Mouse (Mus musculus): ENCODE measurements at regions not wholly inside any gene's neighbourhood (a gene's known extent, or its start where the extent isn't known, plus 50 kb on each side); places are given as distances from the start of the nearest gene placed in this dataset.

- DNase-seq (ENCODE audit: low spot score), result no peak
These were observed 208.7 kb upstream of the Rreb1 start for GRCm38 (mm10) chr13:37569486-37569885.

- no peak for DNase-seq (ENCODE audit: low spot score)
These were observed 205.2 kb upstream of the Rreb1 start for GRCm38 (mm10) chr13:37572983-37573382.

GRCm38 (mm10) chr13:37579231-37579630, 199.0 kb upstream of the Rreb1 start:
- DNase-seq (ENCODE audit: low spot score), result no peak

- no peak for DNase-seq (ENCODE audit: low spot score)
These were observed 198.4 kb upstream of the Rreb1 start for GRCm38 (mm10) chr13:37579775-37580174.

GRCm38 (mm10) chr13:37580806-37581205, 197.4 kb upstream of the Rreb1 start:
- no peak for DNase-seq (ENCODE audit: low spot score)

GRCm38 (mm10) chr13:37581374-37581773, 196.8 kb upstream of the Rreb1 start:
- no peak for DNase-seq (ENCODE audit: low spot score)

GRCm38 (mm10) chr13:37585476-37585875, 192.7 kb upstream of the Rreb1 start:
- DNase-seq (ENCODE audit: low spot score), result no peak

GRCm38 (mm10) chr13:37586511-37586910, 191.7 kb upstream of the Rreb1 start:
- no peak for DNase-seq (ENCODE audit: low spot score)

- DNase-seq (ENCODE audit: low spot score), result no peak
These were observed 190.3 kb upstream of the Rreb1 start for GRCm38 (mm10) chr13:37587911-37588310.

- no peak for DNase-seq (ENCODE audit: low spot score)
These were observed 189.5 kb upstream of the Rreb1 start for GRCm38 (mm10) chr13:37588528-37589176.

- no peak for DNase-seq (ENCODE audit: low spot score)
These were observed 186.1 kb upstream of the Rreb1 start for GRCm38 (mm10) chr13:37592149-37592548.

GRCm38 (mm10) chr13:37595196-37595595, 183.0 kb upstream of the Rreb1 start:
- DNase-seq (ENCODE audit: low spot score), result no peak

- DNase-seq (ENCODE audit: low spot score), result no peak
These were observed 180.6 kb upstream of the Rreb1 start for GRCm38 (mm10) chr13:37597575-37597974.

- no peak for DNase-seq (ENCODE audit: low spot score)
These were observed 179.9 kb upstream of the Rreb1 start for GRCm38 (mm10) chr13:37598165-37598775.

- DNase-seq (ENCODE audit: low spot score), result no peak
These were observed 178.5 kb upstream of the Rreb1 start for GRCm38 (mm10) chr13:37599679-37600078.

GRCm38 (mm10) chr13:37600172-37600571, 178.0 kb upstream of the Rreb1 start:
- no peak for DNase-seq (ENCODE audit: low spot score)

GRCm38 (mm10) chr13:37601068-37601467, 177.1 kb upstream of the Rreb1 start:
- DNase-seq (ENCODE audit: low spot score), result peak; percentile 57

- no peak for DNase-seq (ENCODE audit: low spot score)
These were observed 175.9 kb upstream of the Rreb1 start for GRCm38 (mm10) chr13:37602256-37602655.

GRCm38 (mm10) chr13:37603226-37603994, 174.8 kb upstream of the Rreb1 start:
- no peak for DNase-seq (ENCODE audit: low spot score)

- no peak for DNase-seq (ENCODE audit: low spot score)
These were observed 171.9 kb upstream of the Rreb1 start for GRCm38 (mm10) chr13:37606250-37606649.

- DNase-seq (ENCODE audit: low spot score), result no peak
These were observed 169.1 kb upstream of the Rreb1 start for GRCm38 (mm10) chr13:37609085-37609484.

- no peak for DNase-seq (ENCODE audit: low spot score)
These were observed 166.8 kb upstream of the Rreb1 start for GRCm38 (mm10) chr13:37611387-37611786.

- no peak for DNase-seq (ENCODE audit: low spot score)
These were observed 161.2 kb upstream of the Rreb1 start for GRCm38 (mm10) chr13:37617015-37617414.

All from ovary, adult 18-20 months (tissue).